Mouse (Mus musculus): ENCODE data around the gene Agfg1. TPM values are rescaled to one million over a fixed set of nuclear protein-coding genes. Genes with fewer than 3 reads are reported as not detected.

The Agfg1 gene
- polyA plus RNA-seq, 1 experiment from 2014 or later: 54.5 TPM

DNA sequence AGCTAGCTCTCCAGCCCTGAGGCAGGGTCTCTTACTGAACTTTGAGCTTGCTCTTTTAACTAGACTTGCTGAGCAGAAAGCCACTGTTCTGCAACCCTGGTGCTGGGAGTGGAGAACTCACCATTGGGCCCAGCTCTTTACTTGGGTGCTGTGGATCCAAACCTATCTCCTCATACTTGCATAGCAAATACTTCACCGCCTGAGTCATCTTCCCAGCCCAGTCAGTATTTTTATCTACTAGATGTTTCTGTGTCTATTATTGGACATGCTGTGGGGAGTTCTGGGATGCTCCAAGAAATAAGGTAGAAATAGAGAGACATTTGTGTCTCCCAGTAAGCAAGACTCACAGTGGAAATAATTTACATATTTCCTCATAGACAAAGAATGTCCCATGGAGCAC is 35.2 kb upstream of the Agfg1 start:
- Histone ChIP-seq H3K27ac (no peak overlapping the region), H3K36me3 (no peaks in the 10 kb centered on the region), H3K4me1 (no peaks in the 10 kb centered on the region; the same call in 1 of the 2 replicates), H3K27me3 (replicated peaks) (no peaks in the 10 kb centered on the region), H3K4me3 (no peak overlapping the region), H3K9ac (no peak overlapping the region), H3K4me2 (replicated peaks) (no peak overlapping the region), H3K9me3 (no peaks in the 10 kb centered on the region)
- no peak for ATAC-seq (ENCODE audit: low FRiP score, low read depth)
- whole genome bisulfite sequencing: 95% methylated on average over 1 of the region's 1 CpGs

DNA sequence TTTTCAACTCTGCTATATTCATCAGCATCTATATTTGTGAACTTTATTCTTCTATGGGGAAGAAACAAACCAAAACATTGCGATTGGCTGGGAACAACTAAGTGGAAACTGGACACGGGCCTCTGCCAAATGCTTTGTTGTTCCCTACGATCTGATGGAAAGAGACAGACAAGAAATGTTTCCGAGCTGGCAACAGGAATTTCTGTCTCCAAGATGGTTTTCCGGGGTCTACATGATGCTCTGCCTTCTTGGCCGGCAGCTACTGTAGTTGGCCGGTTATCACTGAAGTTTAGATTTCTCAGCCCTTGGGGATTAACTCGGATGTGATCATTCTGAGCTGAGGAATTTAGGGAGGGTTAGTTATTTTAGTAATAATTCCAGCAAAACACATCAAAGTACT is 32.9 kb upstream of the Agfg1 start:
- H3K9ac ChIP-seq: no peak overlapping the region
- H3K4me2 ChIP-seq (replicated peaks): no peak overlapping the region
- no peak overlapping the region for H3K4me3 ChIP-seq
- no peaks in the 10 kb centered on the region for H3K27me3 ChIP-seq (replicated peaks)
- no peaks in the 10 kb centered on the region; the same call in 1 of the 2 replicates for H3K4me1 ChIP-seq
- H3K27ac ChIP-seq: no peak overlapping the region
- no peaks in the 10 kb centered on the region for H3K36me3 ChIP-seq
- whole genome bisulfite sequencing: 85% methylated on average over 8 of the region's 8 CpGs
- no peaks in the 10 kb centered on the region for H3K9me3 ChIP-seq
- ATAC-seq (ENCODE audit: low FRiP score, low read depth): no peak

DNA sequence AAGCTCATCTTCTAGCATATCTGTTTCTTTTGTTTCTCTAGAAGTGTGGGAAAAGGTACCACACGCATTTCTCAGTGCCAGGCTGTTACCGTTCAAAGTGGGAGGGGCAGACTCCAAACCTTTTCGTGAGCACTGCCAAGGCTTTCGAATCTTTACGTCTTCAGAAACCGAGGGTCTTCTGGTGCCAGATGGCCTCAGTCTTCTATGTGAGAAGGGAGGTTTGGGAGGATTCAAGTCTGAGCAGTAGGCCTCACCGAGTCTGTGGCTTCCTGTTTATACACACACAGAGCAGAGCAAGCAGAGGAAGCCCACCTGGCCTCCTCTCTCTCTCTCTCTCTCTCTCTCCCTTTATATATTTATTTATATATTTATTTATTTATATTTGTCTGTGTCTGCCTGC is 32.1 kb upstream of the Agfg1 start:
- Histone ChIP-seq H3K4me1 (no peaks in the 10 kb centered on the region; the same call in 1 of the 2 replicates), H3K9me3 (no peaks in the 10 kb centered on the region), H3K4me2 (replicated peaks) (no peak overlapping the region), H3K27me3 (replicated peaks) (no peaks in the 10 kb centered on the region), H3K9ac (no peak overlapping the region), H3K36me3 (no peaks in the 10 kb centered on the region), H3K27ac (no peak overlapping the region), H3K4me3 (no peak overlapping the region)
- ATAC-seq (ENCODE audit: low FRiP score, low read depth): no peak
- 84% methylated on average over 7 of the region's 7 CpGs for WGBS

DNA sequence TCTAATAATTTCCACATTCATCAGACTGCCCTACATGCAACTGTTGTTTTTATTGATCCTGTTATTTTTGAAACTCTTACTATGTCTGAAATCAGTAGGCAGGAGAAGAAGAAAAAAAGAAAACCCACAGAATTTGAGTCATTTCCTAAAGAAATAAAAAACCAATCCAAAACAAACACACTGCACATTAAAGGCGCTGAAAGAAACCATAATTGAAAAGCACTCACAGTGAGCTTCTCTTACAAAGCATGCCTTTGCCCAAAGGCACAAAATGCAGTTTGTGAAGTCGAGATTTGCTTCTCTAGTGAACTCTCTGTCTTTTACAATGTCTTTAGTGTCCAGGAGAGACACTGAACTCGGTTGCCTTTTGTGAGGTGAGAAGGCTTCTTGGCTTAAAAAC is 30.7 kb upstream of the Agfg1 start:
- 70% methylated on average over 3 of the region's 3 CpGs for WGBS
- Histone ChIP-seq H3K4me2 (replicated peaks) (no peak overlapping the region), H3K36me3 (no peaks in the 10 kb centered on the region), H3K4me1 (no peaks in the 10 kb centered on the region; the same call in 1 of the 2 replicates), H3K27me3 (replicated peaks) (no peaks in the 10 kb centered on the region), H3K4me3 (no peak overlapping the region), H3K9me3 (no peaks in the 10 kb centered on the region), H3K9ac (no peak overlapping the region), H3K27ac (no peak overlapping the region)
- ATAC-seq (ENCODE audit: low FRiP score, low read depth): no peak

DNA sequence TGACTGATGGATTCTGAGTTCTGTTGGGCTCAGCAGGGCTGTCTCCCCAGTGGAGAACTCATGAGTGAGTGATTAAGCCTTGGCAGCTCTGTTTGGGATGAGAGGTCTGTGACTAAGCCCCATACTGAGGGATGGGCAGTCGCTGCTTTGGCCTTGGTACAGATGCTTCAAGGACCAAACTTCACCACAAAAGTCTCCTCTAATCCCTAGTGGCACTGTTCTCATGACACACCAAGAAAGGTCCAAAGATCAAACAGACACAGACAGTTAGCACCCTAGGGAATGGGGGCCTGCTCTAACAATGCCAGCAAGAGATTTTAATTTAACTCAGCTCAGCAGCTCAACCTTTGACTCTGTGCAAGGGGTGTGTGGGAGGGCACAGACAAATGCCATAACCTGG is 27.5 kb upstream of the Agfg1 start:
- peaks cover 3% of the 10 kb centered on the region; the same call in 1 of the 2 replicates for H3K4me1 ChIP-seq
- no peak overlapping the region for H3K27ac ChIP-seq
- no peak overlapping the region for H3K9ac ChIP-seq
- H3K4me2 ChIP-seq (replicated peaks): no peak overlapping the region
- WGBS: 46% methylated on average over 1 of the region's 1 CpGs
- no peak overlapping the region for H3K4me3 ChIP-seq
- no peaks in the 10 kb centered on the region for H3K36me3 ChIP-seq
- no peaks in the 10 kb centered on the region for H3K27me3 ChIP-seq (replicated peaks)
- no peaks in the 10 kb centered on the region for H3K9me3 ChIP-seq
- ATAC-seq (ENCODE audit: low FRiP score, low read depth): no peak

DNA sequence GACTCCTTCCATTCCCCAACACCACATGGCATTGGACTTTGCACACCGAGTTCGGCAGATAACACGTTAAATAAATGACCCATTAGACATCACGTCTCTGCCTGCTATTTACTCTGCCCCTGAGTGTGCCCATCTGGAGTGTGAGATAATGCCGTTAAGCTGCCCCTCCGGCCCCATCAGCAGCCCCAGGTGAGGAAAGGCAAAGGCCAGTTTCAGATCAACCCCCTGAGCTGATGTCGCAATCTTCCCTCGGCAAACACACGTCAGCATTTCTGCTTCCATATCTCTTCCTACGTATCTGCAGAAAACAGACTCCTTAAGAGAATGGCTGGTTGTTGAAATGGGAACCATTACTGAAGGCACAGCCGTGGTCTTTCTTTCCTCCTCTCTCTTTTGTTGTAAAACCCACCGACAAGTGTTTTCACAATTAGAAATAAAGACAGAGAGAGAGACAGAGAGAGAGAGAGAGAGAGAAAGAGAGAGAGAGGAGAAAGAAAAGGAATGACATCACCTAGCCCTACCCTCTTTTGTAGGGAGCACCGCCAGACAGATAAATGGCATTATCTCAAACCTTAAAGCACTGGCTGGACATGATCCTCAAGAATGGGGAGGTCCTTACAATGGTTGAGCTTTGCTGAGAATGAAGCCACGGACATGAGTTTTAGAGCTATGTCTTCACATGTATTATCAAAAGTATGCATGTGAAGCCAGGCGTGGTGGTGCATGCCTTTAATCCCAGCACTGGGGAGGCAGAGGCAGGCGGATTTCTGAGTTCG is 23.2 kb upstream of the Agfg1 start:
- WGBS: 77% methylated on average over 17 of the region's 17 CpGs
- no peak for ATAC-seq (ENCODE audit: low FRiP score, low read depth)
- Histone ChIP-seq H3K4me1 (0 out of 2 replicates have a peak, but pooled peaks cover 3% of the 10 kb centered on the region), H3K27ac (no peak overlapping the region), H3K4me3 (no peak overlapping the region), H3K9ac (no peak overlapping the region), H3K9me3 (no peaks in the 10 kb centered on the region), H3K36me3 (no peaks in the 10 kb centered on the region), H3K4me2 (replicated peaks) (no peak overlapping the region), H3K27me3 (replicated peaks) (no peaks in the 10 kb centered on the region)

DNA sequence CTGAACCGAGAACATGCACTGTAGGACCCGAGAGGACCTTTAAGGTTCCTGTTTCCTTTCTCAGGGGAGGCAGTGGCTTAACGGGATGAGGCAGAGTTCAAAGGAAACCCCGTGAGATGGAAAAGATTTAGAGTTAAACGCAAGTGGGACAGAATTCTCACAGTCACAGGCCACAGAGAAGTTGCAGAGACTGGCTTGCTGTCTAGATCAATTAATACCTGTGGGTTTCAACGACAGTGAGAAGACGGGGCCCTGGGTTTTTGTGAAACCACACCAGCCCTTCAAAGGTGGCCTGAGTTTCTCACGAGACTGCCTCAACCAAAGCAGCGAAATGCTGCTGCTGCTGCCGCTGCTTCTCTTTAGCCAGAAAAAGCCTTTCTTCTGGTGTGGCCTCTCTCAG is 19.9 kb upstream of the Agfg1 start:
- 0 out of 2 replicates have a peak, but pooled peaks cover 3% of the 10 kb centered on the region for H3K4me1 ChIP-seq
- WGBS: 69% methylated on average over 10 of the region's 10 CpGs
- H3K4me3 ChIP-seq: no peak overlapping the region
- no peaks in the 10 kb centered on the region for H3K27me3 ChIP-seq (replicated peaks)
- H3K36me3 ChIP-seq: no peaks in the 10 kb centered on the region
- no peaks in the 10 kb centered on the region for H3K9me3 ChIP-seq
- no peak overlapping the region for H3K4me2 ChIP-seq (replicated peaks)
- no peak overlapping the region for H3K9ac ChIP-seq
- no peak for ATAC-seq (ENCODE audit: low FRiP score, low read depth)
- H3K27ac ChIP-seq: no peak overlapping the region

DNA sequence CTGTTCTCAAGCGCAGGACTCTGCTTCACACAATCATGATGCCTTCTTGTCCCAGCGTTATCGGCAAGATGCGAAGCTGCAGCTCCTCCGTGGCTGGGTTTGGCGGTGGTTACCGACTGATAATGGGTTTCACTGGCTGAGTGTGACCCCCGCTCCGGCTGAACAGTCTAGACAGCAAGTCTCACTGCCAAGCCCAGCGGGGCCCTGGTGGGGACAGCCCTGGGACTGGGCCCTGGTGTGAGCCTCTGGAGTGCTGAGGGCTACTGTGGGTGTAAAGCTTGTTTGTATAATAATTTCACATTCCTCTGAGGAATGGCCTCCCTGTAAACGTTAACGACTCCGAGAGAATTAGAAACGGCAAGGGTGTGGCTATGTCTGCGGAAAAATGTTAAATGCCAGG is 19.1 kb upstream of the Agfg1 start:
- Histone ChIP-seq H3K27ac (no peak overlapping the region), H3K9ac (no peak overlapping the region), H3K4me3 (no peak overlapping the region), H3K27me3 (replicated peaks) (no peaks in the 10 kb centered on the region), H3K4me2 (replicated peaks) (no peak overlapping the region), H3K9me3 (no peaks in the 10 kb centered on the region), H3K4me1 (0 out of 2 replicates have a peak, but pooled peaks cover 3% of the 10 kb centered on the region), H3K36me3 (no peaks in the 10 kb centered on the region)
- 65% methylated on average over 15 of the region's 15 CpGs for WGBS
- no peak for ATAC-seq (ENCODE audit: low FRiP score, low read depth)

DNA sequence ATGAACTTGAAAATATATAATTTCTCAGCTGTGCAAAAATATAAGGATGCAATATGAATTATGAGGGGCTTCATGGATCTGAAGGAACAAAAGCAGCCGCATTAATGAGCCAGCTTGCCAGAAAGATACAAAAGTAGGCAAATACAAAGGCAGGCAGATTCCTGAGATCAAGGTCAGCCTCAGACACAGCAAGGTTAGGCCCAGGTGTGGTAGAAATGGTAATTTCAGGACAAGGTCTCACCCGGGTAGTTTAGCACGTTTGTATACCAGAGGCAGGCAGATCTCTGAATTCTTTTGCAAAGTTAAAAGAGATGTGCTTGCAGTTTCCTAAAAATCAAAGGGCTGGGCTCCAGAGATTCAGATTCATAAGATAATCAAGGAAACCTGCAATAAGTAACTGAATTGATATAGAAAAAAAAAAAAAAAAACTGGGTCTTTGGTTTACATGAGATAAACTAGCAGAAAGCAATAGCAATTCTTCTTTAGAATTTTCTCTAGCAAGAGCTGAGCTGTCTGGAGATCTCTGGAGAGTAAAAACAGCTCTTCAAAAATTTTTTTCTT is 18.6 kb upstream of the Agfg1 start:
- ATAC-seq (ENCODE audit: low FRiP score, low read depth): no peak
- no peak overlapping the region for H3K9ac ChIP-seq
- no peak overlapping the region for H3K4me3 ChIP-seq
- WGBS: 86% methylated on average over 3 of the region's 3 CpGs
- no peaks in the 10 kb centered on the region for H3K9me3 ChIP-seq
- H3K4me1 ChIP-seq: no peaks in the 10 kb centered on the region
- H3K27me3 ChIP-seq (replicated peaks): no peaks in the 10 kb centered on the region
- no peak overlapping the region for H3K4me2 ChIP-seq (replicated peaks)
- H3K36me3 ChIP-seq: no peaks in the 10 kb centered on the region
- no peak overlapping the region for H3K27ac ChIP-seq

DNA sequence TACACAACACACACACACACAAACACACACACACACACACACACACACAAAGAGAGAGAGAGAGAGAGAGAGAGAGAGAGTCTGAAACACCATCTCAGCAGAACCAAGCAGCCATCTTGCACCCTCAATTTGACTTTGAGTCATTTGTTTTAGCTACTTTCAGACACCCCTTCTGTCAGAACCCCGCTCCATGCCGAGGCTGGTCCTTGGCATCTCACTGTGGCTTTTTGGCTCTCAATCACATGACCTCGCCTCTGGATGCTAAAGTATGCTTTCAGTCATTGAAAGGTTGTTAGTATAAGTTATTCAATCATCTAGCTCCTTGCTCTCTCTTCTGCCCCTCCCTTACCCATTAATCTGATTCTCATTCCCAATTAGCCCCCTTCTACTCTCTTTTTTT is 17.4 kb upstream of the Agfg1 start:
- ATAC-seq (ENCODE audit: low FRiP score, low read depth): no peak
- Histone ChIP-seq H3K9ac (no peak overlapping the region), H3K4me2 (replicated peaks) (no peak overlapping the region), H3K9me3 (no peaks in the 10 kb centered on the region), H3K36me3 (no peaks in the 10 kb centered on the region), H3K4me1 (no peaks in the 10 kb centered on the region), H3K4me3 (no peak overlapping the region), H3K27ac (no peak overlapping the region), H3K27me3 (replicated peaks) (no peaks in the 10 kb centered on the region)
- WGBS: 86% methylated on average over 3 of the region's 3 CpGs

DNA sequence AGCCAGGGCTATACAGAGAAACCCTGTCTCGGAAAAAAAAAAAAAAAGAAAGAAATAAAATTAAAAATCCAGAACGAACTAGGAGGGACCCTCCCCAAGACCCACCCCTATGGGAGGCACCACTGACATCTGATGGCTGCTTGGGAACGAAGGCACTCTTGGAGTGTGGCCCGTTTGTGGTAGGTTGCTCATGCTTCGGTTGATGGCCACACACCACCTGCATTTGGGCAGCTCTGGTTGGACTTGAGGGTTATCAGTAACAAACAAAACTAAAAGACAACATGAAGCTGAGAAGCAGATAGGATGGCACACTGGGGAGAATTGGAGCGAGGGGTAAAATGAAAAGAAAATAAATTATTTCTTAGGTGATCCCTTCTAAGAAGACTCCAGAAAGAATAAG is 15.1 kb upstream of the Agfg1 start:
- Histone ChIP-seq H3K4me3 (no peak overlapping the region), H3K4me2 (replicated peaks) (no peak overlapping the region), H3K36me3 (no peaks in the 10 kb centered on the region), H3K27ac (no peak overlapping the region), H3K27me3 (replicated peaks) (no peaks in the 10 kb centered on the region), H3K4me1 (no peaks in the 10 kb centered on the region), H3K9me3 (no peaks in the 10 kb centered on the region), H3K9ac (no peak overlapping the region)
- 89% methylated on average over 6 of the region's 6 CpGs for WGBS
- ATAC-seq (ENCODE audit: low FRiP score, low read depth): no peak

DNA sequence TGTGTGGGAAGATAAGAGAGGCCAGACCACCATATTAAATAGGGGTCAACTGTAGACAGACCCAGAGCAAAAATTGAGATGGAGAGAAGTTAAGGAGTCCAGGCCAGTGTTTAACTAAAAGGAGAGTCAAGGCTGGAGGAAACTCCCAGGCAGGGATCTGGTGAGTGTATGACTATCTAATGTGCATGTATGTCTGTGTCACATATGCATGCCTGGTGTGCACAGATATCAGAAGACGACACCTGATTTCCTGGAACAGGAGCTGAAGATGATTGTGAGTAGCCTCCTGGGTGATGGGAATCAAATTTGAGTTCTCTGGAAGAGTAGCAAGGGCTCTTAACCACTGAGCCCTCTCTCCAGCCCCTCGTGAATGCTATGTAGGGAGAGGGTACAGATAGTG is 14.0 kb upstream of the Agfg1 start:
- no peaks in the 10 kb centered on the region for H3K4me1 ChIP-seq
- H3K27ac ChIP-seq: no peak overlapping the region
- H3K36me3 ChIP-seq: no peaks in the 10 kb centered on the region
- no peaks in the 10 kb centered on the region for H3K27me3 ChIP-seq (replicated peaks)
- H3K4me3 ChIP-seq: no peak overlapping the region
- H3K9ac ChIP-seq: no peak overlapping the region
- H3K9me3 ChIP-seq: no peaks in the 10 kb centered on the region
- no peak for ATAC-seq (ENCODE audit: low FRiP score, low read depth)
- H3K4me2 ChIP-seq (replicated peaks): no peak overlapping the region
- 84% methylated on average over 2 of the region's 2 CpGs for WGBS

DNA sequence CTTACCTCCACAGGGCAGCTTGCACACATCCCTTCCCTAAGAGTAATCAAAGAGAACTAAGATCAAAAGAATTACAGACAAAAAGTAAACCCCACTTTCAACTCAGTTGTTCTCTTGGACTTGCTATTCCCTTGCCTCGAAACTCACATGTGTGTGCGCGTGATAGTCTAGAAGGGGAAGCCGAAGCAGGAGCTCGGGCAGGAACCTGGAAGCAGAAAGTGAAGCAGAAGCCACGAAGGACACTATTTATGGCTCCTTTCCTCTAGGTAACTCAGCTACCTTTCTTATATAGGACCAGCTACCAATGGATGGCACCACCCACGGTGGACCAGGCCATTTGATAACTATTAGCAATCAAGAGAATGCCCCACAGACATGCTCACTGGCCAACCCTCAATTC is 13.5 kb upstream of the Agfg1 start:
- no peaks in the 10 kb centered on the region for H3K9me3 ChIP-seq
- H3K36me3 ChIP-seq: no peaks in the 10 kb centered on the region
- no peaks in the 10 kb centered on the region for H3K4me1 ChIP-seq
- H3K27me3 ChIP-seq (replicated peaks): no peaks in the 10 kb centered on the region
- ATAC-seq (ENCODE audit: low FRiP score, low read depth): no peak
- H3K4me2 ChIP-seq (replicated peaks): no peak overlapping the region
- no peak overlapping the region for H3K9ac ChIP-seq
- 89% methylated on average over 7 of the region's 7 CpGs for WGBS
- H3K4me3 ChIP-seq: no peak overlapping the region
- H3K27ac ChIP-seq: no peak overlapping the region
